Mouse (Mus musculus): Measurements from ENCODE around the gene Xpnpep2.

Xpnpep2 gene

GRCm38 (mm10) chrX:48170368-48170767 lies 61.8 kb downstream of the Xpnpep2 start:
- no peak for DNase-seq

DNA sequence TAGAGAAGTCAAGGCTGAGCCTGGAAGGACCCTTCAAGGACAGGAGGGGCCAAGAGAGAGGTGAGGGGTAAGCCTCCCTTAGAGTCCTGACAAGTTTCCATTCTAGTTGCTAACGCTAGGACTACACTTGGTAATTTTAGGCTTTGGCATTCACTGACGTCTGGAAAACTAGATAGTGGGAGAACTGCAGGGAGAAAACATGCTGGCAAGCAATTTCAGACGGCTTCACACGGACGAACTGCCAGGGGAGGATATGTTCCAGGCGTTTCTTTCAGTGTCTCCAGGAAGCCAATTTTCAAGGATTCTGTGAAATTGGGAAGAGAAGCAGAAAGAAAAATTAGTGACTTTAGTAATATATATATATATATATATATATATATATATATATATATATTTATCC lies 73.3 kb downstream of the Xpnpep2 start:
- no peak for DNase-seq

DNA sequence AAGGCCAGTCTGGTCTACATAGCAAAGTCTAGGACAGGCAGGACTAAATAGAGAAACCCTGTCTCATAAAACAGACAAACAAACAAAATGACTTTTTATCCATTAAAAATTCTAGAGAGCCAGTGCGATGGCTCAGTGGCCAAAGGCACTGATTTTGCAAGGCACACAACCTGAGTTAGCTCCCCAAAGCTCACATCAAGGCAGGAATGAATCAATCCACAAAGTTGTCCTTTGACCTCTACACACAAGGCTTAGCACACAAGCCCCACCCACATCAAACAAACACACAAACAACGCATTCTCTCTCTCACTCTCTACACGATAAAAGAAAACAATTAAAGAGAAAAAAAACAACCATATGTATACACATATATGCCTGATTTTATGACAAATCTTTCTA lies 76.2 kb downstream of the Xpnpep2 start:
- DNase-seq = no peak
